Mouse (Mus musculus) limb, embryonic 14.5 days (tissue): ENCODE measurements around the gene Dnajc30. TPM values are rescaled to one million over a fixed set of nuclear protein-coding genes. Genes with fewer than 3 reads are reported as not detected.

ENCODE experiments used
- ATAC-seq: fragments of 200-750 bp; cut with Nextera tagmentation; 2 replicates; pipeline ENCODE4 v1.8.0; 2017; ENCODE audit warnings: low read depth, moderate number of reproducible peaks, moderate TSS enrichment; ENCODE audit not compliant: low FRiP score
- DNase-seq: peaks from one replicate; pipeline ENCODE4 v3.0.0-alpha.2; 2015; ENCODE audit warnings: low spot score
- H3K27ac ChIP-seq: fragments of 300-500 bp; sonication (generic); replicated peaks from 2 replicates; pipeline ENCODE4 v1.5.1; 2014; ENCODE audit warnings: low read depth, mild to moderate bottlenecking, low read length, moderate library complexity, mixed read lengths
- H3K27me3 ChIP-seq: fragments of 300-500 bp; sonication (generic); 2 replicates; pipeline ENCODE4 v1.6.1; 2014; ENCODE audit warnings: low read length, mixed read lengths; ENCODE audit not compliant: control insufficient read depth, insufficient read depth
- H3K36me3 ChIP-seq: fragments of 300-500 bp; sonication (generic); 2 replicates; pipeline ENCODE4 v1.6.1; 2014; ENCODE audit warnings: mild to moderate bottlenecking, low read length, moderate library complexity, mixed read lengths; ENCODE audit not compliant: control insufficient read depth, insufficient read depth
- H3K4me1 ChIP-seq: fragments of 300-500 bp; sonication (generic); 2 replicates; pipeline ENCODE4 v1.6.1; 2014; ENCODE audit warnings: antibody characterized with exemption, low read length, mixed read lengths; ENCODE audit not compliant: control insufficient read depth, insufficient read depth
- H3K4me2 ChIP-seq: fragments of 300-500 bp; sonication (generic); replicated peaks from 2 replicates; pipeline ENCODE4 v1.6.1; 2014; ENCODE audit warnings: low read depth, mild to moderate bottlenecking, low read length, moderate library complexity; ENCODE audit not compliant: severe bottlenecking
- H3K4me3 ChIP-seq: fragments of 300-500 bp; sonication (generic); replicated peaks from 2 replicates; pipeline ENCODE4 v1.5.1; 2014; ENCODE audit warnings: low read length
- H3K9ac ChIP-seq: fragments of 300-500 bp; sonication (generic); 2 replicates; pipeline ENCODE4 v1.6.1; 2014; ENCODE audit warnings: mild to moderate bottlenecking, low read depth, low read length, moderate library complexity; ENCODE audit not compliant: severe bottlenecking
- H3K9me3 ChIP-seq: fragments of 300-500 bp; sonication (generic); 2 replicates; pipeline ENCODE4 v1.6.1; 2016; ENCODE audit warnings: low read length; ENCODE audit not compliant: control insufficient read depth
- POLR2A ChIP-seq: fragments of 200-500 bp; IDR thresholded peaks from 2 replicates; pipeline ENCODE4 v1.8.0; 2012; ENCODE audit warnings: inconsistent platforms, mild to moderate bottlenecking, moderate library complexity, borderline replicate concordance; ENCODE audit not compliant: insufficient read depth, insufficient read length; ENCODE audit errors: extremely low read depth
- WGBS: fragments of 180-500 bp; shearing (Covaris S2); extraction: QIAGEN DNeasy Blood & Tissue Kit; methylation state at CpG from one replicate; pipeline ENCODE4 v1.1.7; 2014; 5-methylcytosine and 5-hydroxymethylcytosine counted together
- polyA plus RNA-seq, 2 experiments: library from polyadenylated mRNA; depleted of rRNA in 1 of 2; stranded (reverse) in 1 of 2; unstranded in 1 of 2; fragments of >200 nt; fragmentation: Nextera tagmentation in 1 of 2; extraction: Ambion mirVana in 1 of 2; gene quantifications; 2 replicates each; pipeline versions ENCODE4 v1.2.1 to v1.2.3; 2012 to 2014

The Dnajc30 gene
- polyA plus RNA-seq, 2 experiments = 29.1 to 32.6 TPM

DNA sequence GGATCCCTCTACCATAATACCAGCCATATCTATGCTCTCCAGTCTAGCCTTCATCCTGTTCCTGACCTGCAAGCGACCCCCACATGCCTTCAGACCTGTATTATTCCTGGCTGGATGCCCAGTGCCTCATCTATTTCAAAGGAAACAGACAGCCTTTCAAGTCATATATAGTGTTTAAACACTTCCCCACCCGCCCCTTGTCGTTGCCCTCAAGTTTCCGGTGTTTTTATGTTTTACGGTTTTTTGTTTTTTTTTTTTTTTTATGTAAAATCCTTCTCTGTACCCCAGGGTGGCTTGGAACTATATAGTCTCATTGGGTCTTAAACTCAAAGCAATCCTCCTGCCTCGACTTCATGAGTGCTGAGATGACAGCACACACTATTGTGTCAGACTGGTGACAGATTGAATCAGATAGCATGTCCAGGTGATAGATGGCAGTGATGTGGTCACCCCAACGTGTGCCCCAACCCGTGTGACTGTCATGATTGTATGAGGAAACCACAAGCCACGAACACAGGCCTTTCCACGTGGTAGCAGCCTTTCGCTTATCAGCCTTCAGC, 39.3 kb upstream of the Dnajc30 start:
- Histone ChIP-seq H3K27me3 (no peaks in the 10 kb centered on the region), H3K27ac (no peak overlapping the region), H3K4me1 (peaks cover 45% of the 10 kb centered on the region), H3K4me3 (peak overlapping the region; percentile 68), H3K4me2 (peak overlapping the region; percentile 92), H3K36me3 (no peaks in the 10 kb centered on the region), H3K9me3 (no peaks in the 10 kb centered on the region), H3K9ac (0 out of 2 replicates have a peak overlapping the region, but pooled peaks have one; percentile 25)
- DNase-seq (no peak), ATAC-seq (no peak)
- TF ChIP-seq POLR2A = no peak
- 34% methylated on average over 11 of the region's 11 CpGs for WGBS

DNA sequence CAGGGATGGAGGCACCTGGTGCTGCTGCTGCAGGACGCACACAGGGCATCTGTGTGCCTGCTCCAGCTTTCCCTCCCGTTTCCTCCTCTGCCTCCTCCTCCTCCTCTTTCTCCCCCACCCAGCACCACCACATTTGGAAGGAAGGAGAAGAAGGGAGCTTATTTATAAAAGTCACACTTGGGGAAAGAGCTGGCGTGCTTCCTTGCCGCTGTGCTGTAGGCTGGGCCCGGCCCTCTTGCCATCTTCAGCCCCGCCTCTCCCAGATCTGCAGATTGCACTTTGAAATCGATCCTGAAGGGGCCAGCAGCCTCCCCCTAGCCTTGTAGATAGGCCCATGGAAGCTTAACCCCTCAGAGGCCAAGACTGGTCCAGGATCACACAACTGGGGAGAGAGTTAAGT, 38.1 kb upstream of the Dnajc30 start:
- Histone ChIP-seq H3K4me3 (no peak overlapping the region), H3K27me3 (no peaks in the 10 kb centered on the region), H3K9me3 (no peaks in the 10 kb centered on the region), H3K9ac (peak overlapping the region; percentile 13; the same call in 1 of the 2 replicates), H3K4me2 (peak overlapping the region; percentile 29; the same call in 1 of the 2 replicates), H3K27ac (no peak overlapping the region), H3K36me3 (no peaks in the 10 kb centered on the region), H3K4me1 (peaks cover 45% of the 10 kb centered on the region)
- WGBS = 13% methylated on average over 7 of the region's 7 CpGs
- DNase-seq = peak; percentile 11
- no peak for ATAC-seq
- TF ChIP-seq POLR2A = no peak

- no peaks in the 10 kb centered on the region for H3K9me3 ChIP-seq
- H3K9ac ChIP-seq = peak overlapping the region; percentile 12
- TF ChIP-seq POLR2A = no peak
- peaks cover 32% of the 10 kb centered on the region for H3K4me1 ChIP-seq
- no peak overlapping the region for H3K4me3 ChIP-seq
- H3K36me3 ChIP-seq = no peaks in the 10 kb centered on the region
- H3K4me2 ChIP-seq = no peak overlapping the region
- ATAC-seq (no peak), DNase-seq (peak; percentile 62)
- H3K27ac ChIP-seq = no peak overlapping the region; the same call in 1 of the 2 replicates
- H3K27me3 ChIP-seq = no peaks in the 10 kb centered on the region
- WGBS = 45% methylated on average over 15 of the region's 18 CpGs
Observed at GRCm38 (mm10) chr5:135029007-135029854, 34.8 kb upstream of the Dnajc30 start.

- no peaks in the 10 kb centered on the region for H3K27me3 ChIP-seq
- TF ChIP-seq POLR2A = no peak
Observed at GRCm38 (mm10) chr5:135032581-135032980, 31.4 kb upstream of the Dnajc30 start.

DNA sequence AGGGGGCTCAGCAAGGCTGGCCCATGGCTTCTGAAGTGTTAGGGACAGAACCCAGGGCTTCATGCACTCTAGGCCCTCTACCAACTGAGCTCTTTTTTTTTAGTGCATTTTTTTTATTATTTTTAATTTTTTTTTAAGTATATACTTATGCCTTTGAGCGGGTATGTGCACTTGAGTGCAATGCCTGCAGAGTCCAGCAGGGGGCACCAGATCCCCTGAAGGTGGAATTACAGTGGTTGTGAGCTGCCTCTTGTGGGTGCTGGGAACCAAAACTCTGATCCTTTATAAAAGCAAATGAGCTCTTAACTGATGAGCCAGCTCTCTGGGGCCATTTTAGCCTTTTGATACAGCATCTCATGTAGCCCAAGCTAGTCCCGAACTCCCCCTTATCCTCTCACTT, 29.4 kb upstream of the Dnajc30 start:
- no peak overlapping the region for H3K4me2 ChIP-seq
- no peak for TF ChIP-seq POLR2A
- ATAC-seq (no peak), DNase-seq (no peak)
- no peaks in the 10 kb centered on the region for H3K9me3 ChIP-seq
- 100% methylated on average over 2 of the region's 2 CpGs for WGBS
- H3K27me3 ChIP-seq = no peaks in the 10 kb centered on the region
- H3K9ac ChIP-seq = no peak overlapping the region
- no peaks in the 10 kb centered on the region for H3K4me1 ChIP-seq
- H3K4me3 ChIP-seq = no peak overlapping the region
- H3K36me3 ChIP-seq = peaks cover 20% of the 10 kb centered on the region
- no peak overlapping the region for H3K27ac ChIP-seq

More at GRCm38 (mm10) chr5:135032581-135032980, 31.4 kb upstream of the Dnajc30 start:
- 93% methylated on average over 5 of the region's 5 CpGs for WGBS
- Histone ChIP-seq H3K27ac (no peak overlapping the region), H3K4me1 (peaks cover 12% of the 10 kb centered on the region), H3K9me3 (no peaks in the 10 kb centered on the region), H3K9ac (no peak overlapping the region), H3K36me3 (peaks cover 6% of the 10 kb centered on the region), H3K4me3 (no peak overlapping the region), H3K4me2 (no peak overlapping the region)
- no peak for DNase-seq
- ATAC-seq = no peak
